Mouse (Mus musculus): ENCODE data around the gene Arhgef28. TPM values are rescaled to one million over a fixed set of nuclear protein-coding genes. Genes with fewer than 3 reads are reported as not detected.

The Arhgef28 gene
- polyA plus RNA-seq, 1 experiment: not detected

DNA sequence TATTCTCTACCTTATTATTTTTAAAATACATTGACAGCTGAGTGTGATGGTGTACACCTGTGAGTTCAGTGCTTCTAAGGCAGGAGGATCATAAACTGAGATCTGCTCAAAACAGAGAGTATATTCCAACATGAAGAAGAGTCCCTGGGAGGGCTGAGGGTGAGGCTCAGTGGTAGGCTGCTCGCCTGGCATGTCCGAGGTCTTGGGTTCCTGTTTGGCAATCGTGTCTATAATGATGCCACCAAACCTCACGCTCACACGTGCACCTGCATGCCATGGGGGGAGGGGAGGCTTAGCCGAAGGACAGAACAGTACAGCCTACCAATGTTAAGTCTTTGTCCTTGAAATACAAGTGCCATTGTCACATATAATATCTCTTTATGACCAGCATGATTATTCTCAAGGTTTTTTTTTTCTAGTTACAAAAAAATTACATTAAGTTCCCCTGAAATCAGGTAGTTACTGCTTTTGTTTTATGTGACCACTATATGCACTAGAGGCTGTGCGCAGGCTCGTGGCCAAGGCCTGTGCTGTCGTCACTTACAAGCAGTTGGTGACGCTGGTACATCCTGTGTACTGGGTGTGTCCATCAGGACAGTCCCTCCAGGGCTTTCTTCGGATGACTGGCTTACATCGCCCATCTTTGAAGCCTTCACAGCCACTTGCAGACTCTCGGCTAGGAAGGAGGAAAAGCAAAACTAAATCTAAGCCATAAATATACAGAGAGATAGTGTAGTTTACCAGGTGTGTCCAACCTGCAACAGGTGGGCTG is 264.1 kb downstream of the Arhgef28 start:
- TF ChIP-seq GATA1 (IDR thresholded peaks at IDR 0.05; ENCODE audit: borderline replicate concordance, low read length) (no peak), FLI1 (IDR thresholded peaks at IDR 0.05; ENCODE audit: low read length) (no peak)
- Histone ChIP-seq H3K27me3 (replicated peaks) (peaks cover 27% of the 10 kb centered on the region), H3K9me3 (no peaks in the 10 kb centered on the region), H3K36me3 (replicated peaks; ENCODE audit: low read length) (no peaks in the 10 kb centered on the region), H3K4me3 (replicated peaks) (no peak overlapping the region), H3K4me1 (peaks cover 3% of the 10 kb centered on the region; the same call in 1 of the 2 replicates)

- Histone ChIP-seq H3K36me3 (replicated peaks; ENCODE audit: low read length) (no peaks in the 10 kb centered on the region), H3K4me1 (peaks cover 3% of the 10 kb centered on the region; the same call in 1 of the 2 replicates), H3K4me3 (replicated peaks) (no peak overlapping the region), H3K9me3 (no peaks in the 10 kb centered on the region), H3K27me3 (replicated peaks) (peaks cover 31% of the 10 kb centered on the region)
- no peak for TF ChIP-seq GATA1 (IDR thresholded peaks at IDR 0.05; ENCODE audit: borderline replicate concordance, low read length)
- TF ChIP-seq FLI1 (IDR thresholded peaks at IDR 0.05; ENCODE audit: low read length): no peak
Measured at GRCm38 (mm10) chr13:97941099-97941498, 265.1 kb downstream of the Arhgef28 start.

GRCm38 (mm10) chr13:97939433-97940160 is 266.6 kb downstream of the Arhgef28 start:
- Histone ChIP-seq H3K4me1 (peaks cover 3% of the 10 kb centered on the region; the same call in 1 of the 2 replicates), H3K9me3 (no peaks in the 10 kb centered on the region), H3K4me3 (replicated peaks) (no peak overlapping the region), H3K27me3 (replicated peaks) (peaks cover 30% of the 10 kb centered on the region), H3K36me3 (replicated peaks; ENCODE audit: low read length) (no peaks in the 10 kb centered on the region)
- TF ChIP-seq FLI1 (IDR thresholded peaks at IDR 0.05; ENCODE audit: low read length) (no peak), GATA1 (IDR thresholded peaks at IDR 0.05; ENCODE audit: borderline replicate concordance, low read length) (no peak)

DNA sequence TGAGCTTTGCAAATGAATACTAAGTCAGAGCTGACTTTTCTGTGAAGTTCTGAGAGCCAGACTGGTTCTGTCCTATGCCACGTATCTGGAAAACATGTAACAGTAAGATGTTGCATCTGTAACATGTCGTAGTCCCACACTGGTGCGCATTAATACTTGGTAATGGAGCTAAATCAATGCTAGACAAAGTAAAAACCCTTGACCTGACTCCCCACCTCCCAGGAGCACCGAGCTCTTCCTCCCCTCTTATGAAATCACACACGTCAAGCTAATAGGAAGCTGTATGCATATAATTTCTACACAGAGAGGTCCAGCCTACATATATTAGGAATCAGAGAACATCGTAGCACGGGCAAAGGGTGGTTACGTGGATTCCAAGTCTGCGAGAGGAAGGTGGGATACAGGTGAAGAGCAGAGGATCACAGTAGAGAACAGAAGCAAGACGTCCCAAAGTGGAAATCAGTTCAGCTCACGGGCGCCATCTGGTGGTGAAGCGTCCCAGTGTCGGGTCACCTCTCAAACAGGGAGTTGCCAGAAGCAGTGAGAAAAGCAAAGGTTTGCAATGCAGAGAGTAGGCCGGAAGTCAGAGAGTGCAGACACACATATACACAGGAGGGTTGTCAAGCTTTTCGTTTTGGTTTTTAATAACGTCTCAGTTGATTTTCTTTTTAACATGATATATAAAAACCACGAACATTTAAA is 267.5 kb downstream of the Arhgef28 start:
- H3K4me3 ChIP-seq (replicated peaks): no peak overlapping the region
- H3K9me3 ChIP-seq: no peaks in the 10 kb centered on the region
- no peak for TF ChIP-seq GATA1 (IDR thresholded peaks at IDR 0.05; ENCODE audit: borderline replicate concordance, low read length)
- no peak for TF ChIP-seq FLI1 (IDR thresholded peaks at IDR 0.05; ENCODE audit: low read length)
- H3K36me3 ChIP-seq (replicated peaks; ENCODE audit: low read length): no peaks in the 10 kb centered on the region
- H3K27me3 ChIP-seq (replicated peaks): peaks cover 24% of the 10 kb centered on the region
- peaks cover 3% of the 10 kb centered on the region; the same call in 1 of the 2 replicates for H3K4me1 ChIP-seq

DNA sequence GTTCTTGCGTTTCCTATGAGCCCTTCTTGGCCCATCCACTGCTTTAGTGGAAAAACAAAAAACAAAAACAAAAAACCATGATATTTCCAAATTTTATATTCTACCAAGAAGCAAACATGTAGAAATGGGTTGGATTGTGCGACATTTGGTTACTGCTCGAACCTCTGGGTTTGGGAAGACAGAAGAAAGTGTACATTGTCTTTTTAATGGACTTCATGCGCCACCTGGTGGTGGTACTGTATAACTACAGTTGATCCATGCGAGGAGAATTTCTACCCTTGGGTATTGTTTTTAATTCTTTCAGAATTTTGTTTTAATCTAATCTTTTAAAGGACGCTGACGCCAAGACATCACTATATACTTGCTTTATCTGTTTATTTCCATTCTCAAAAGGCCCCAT is 268.3 kb downstream of the Arhgef28 start:
- no peaks in the 10 kb centered on the region for H3K9me3 ChIP-seq
- peaks cover 3% of the 10 kb centered on the region; the same call in 1 of the 2 replicates for H3K4me1 ChIP-seq
- H3K36me3 ChIP-seq (replicated peaks; ENCODE audit: low read length): no peaks in the 10 kb centered on the region
- peaks cover 22% of the 10 kb centered on the region for H3K27me3 ChIP-seq (replicated peaks)
- TF ChIP-seq GATA1 (IDR thresholded peaks at IDR 0.05; ENCODE audit: borderline replicate concordance, low read length) (no peak), FLI1 (IDR thresholded peaks at IDR 0.05; ENCODE audit: low read length) (no peak)
- no peak overlapping the region for H3K4me3 ChIP-seq (replicated peaks)

DNA sequence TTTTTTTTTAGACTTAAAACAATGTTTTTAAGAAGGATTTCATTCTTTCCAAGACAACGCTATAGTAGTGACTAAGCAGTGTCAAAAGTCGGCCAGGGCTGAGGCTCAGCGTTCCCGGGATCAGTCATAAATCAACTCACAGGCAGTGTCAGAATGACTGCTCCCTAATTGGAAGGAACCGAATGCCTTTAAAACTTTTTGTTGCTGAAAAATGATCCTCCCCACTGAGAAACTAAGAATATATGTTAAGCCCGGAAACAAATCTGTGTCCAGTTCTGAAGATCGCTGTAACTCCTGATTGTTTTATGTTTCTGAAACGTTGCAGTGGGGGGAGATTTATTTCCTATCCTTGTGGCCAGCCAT is 278.1 kb downstream of the Arhgef28 start:
- H3K27me3 ChIP-seq (replicated peaks): peaks cover 26% of the 10 kb centered on the region
- H3K9me3 ChIP-seq: peaks cover 6% of the 10 kb centered on the region
- TF ChIP-seq FLI1 (IDR thresholded peaks at IDR 0.05; ENCODE audit: low read length) (no peak), GATA1 (IDR thresholded peaks at IDR 0.05; ENCODE audit: borderline replicate concordance, low read length) (no peak)
- H3K4me1 ChIP-seq: no peaks in the 10 kb centered on the region
- no peak overlapping the region for H3K4me3 ChIP-seq (replicated peaks)
- H3K36me3 ChIP-seq (replicated peaks; ENCODE audit: low read length): no peaks in the 10 kb centered on the region

DNA sequence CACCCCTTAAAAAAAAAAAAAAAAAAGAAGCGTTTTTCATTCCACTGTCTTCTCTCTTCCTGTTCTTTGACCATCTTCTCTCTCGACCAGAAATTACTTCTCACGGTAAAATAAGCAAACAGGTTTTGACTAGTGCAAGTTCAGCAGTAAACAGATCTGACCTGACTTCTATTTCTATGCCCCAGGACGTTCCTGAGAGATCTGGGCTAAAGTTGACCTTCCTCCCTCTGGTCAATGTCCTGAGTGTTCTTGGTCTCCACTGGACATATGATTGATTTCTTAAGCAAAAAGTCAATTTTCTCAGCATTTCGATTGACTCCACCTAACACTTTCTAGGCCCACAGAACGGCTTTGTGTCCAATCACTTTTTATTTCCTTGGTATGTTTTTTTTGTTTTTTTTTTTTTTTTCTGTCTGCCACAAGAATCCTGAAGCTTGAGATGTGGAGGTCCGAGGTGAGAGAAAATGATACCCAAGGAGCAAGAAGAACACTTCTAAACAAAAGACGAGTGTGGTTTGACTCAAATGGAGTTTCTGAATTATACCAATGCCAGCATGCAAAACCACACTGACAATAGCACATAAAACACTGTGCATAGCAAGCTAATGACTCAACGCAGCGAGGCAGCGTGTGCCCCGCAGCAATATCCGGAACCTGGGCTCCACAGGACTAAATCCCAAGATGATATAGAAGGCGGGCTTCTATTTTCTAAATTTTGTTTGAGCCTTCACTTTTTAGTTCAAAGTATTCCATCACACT is 278.7 kb downstream of the Arhgef28 start:
- H3K4me1 ChIP-seq: no peaks in the 10 kb centered on the region
- H3K36me3 ChIP-seq (replicated peaks; ENCODE audit: low read length): no peaks in the 10 kb centered on the region
- H3K27me3 ChIP-seq (replicated peaks): peaks cover 26% of the 10 kb centered on the region
- TF ChIP-seq FLI1 (IDR thresholded peaks at IDR 0.05; ENCODE audit: low read length): no peak
- no peak for TF ChIP-seq GATA1 (IDR thresholded peaks at IDR 0.05; ENCODE audit: borderline replicate concordance, low read length)
- H3K4me3 ChIP-seq (replicated peaks): no peak overlapping the region
- H3K9me3 ChIP-seq: peaks cover 6% of the 10 kb centered on the region

GRCm38 (mm10) chr13:97926371-97926770 is 279.9 kb downstream of the Arhgef28 start:
- H3K4me3 ChIP-seq (replicated peaks): no peak overlapping the region
- H3K36me3 ChIP-seq (replicated peaks; ENCODE audit: low read length): no peaks in the 10 kb centered on the region
- TF ChIP-seq FLI1 (IDR thresholded peaks at IDR 0.05; ENCODE audit: low read length): no peak
- no peak for TF ChIP-seq GATA1 (IDR thresholded peaks at IDR 0.05; ENCODE audit: borderline replicate concordance, low read length)
- H3K9me3 ChIP-seq: peaks cover 9% of the 10 kb centered on the region
- peaks cover 24% of the 10 kb centered on the region for H3K27me3 ChIP-seq (replicated peaks)
- H3K4me1 ChIP-seq: no peaks in the 10 kb centered on the region

- Histone ChIP-seq H3K4me1 (no peaks in the 10 kb centered on the region), H3K27me3 (replicated peaks) (peaks cover 11% of the 10 kb centered on the region), H3K4me3 (replicated peaks) (no peak overlapping the region), H3K36me3 (replicated peaks; ENCODE audit: low read length) (no peaks in the 10 kb centered on the region), H3K9me3 (peaks cover 3% of the 10 kb centered on the region; the same call in 1 of the 2 replicates)
- TF ChIP-seq FLI1 (IDR thresholded peaks at IDR 0.05; ENCODE audit: low read length): no peak
- no peak for TF ChIP-seq GATA1 (IDR thresholded peaks at IDR 0.05; ENCODE audit: borderline replicate concordance, low read length)
Measured at GRCm38 (mm10) chr13:97923009-97923408, 283.2 kb downstream of the Arhgef28 start.

Measured in megakaryocyte, embryonic 14.5 days (primary cell).